Mouse (Mus musculus): Measurements from ENCODE around the gene Mob1a. TPM values are rescaled to one million over a fixed set of nuclear protein-coding genes. Genes with fewer than 3 reads are reported as not detected.

The Mob1a gene
- polyA plus RNA-seq, 1 experiment from 2014 or later = 63.9 TPM

DNA sequence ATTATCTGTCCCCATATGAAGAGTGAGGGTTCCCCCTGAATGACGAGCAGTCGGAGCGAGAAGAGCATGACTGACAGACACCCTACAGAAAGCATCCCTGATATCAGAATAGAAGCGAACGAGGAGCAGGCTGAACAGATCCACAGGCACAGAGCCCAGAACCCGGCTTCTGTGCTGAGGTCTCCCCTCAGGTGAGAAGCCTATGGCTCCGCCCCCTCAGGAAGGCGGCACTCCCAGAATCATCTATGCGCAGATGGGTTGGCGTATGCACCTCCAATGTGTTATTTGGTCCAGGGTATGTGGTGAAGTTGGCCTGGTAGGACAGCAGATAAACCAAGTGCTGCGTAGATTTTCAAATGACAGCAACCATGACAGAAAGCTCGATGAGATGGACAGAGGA is 37.3 kb downstream of the Mob1a start:
- ATAC-seq = no peak
- Histone ChIP-seq H3K4me3 (replicated peaks) (no peak overlapping the region), H3K9ac (no peak overlapping the region), H3K36me3 (peaks cover 25% of the 10 kb centered on the region), H3K4me1 (replicated peaks) (no peaks in the 10 kb centered on the region), H3K27ac (no peak overlapping the region), H3K4me2 (replicated peaks) (no peak overlapping the region), H3K9me3 (no peaks in the 10 kb centered on the region), H3K27me3 (replicated peaks) (no peaks in the 10 kb centered on the region)
- WGBS = 89% methylated on average over 12 of the region's 12 CpGs

- WGBS = 85% methylated on average over 21 of the region's 21 CpGs
- Histone ChIP-seq H3K9ac (no peak overlapping the region), H3K9me3 (no peaks in the 10 kb centered on the region), H3K36me3 (peaks cover 80% of the 10 kb centered on the region), H3K4me1 (replicated peaks) (no peaks in the 10 kb centered on the region), H3K4me2 (replicated peaks) (no peak overlapping the region), H3K27ac (no peak overlapping the region), H3K27me3 (replicated peaks) (no peaks in the 10 kb centered on the region), H3K4me3 (replicated peaks) (no peak overlapping the region)
- ATAC-seq = no peak
Observed at GRCm38 (mm10) chr6:83370316-83370965, 44.6 kb downstream of the Mob1a start.

- H3K4me3 ChIP-seq (replicated peaks) = no peak overlapping the region
- no peak overlapping the region for H3K9ac ChIP-seq
Observed at GRCm38 (mm10) chr6:83371350-83371749, 45.5 kb downstream of the Mob1a start.

DNA sequence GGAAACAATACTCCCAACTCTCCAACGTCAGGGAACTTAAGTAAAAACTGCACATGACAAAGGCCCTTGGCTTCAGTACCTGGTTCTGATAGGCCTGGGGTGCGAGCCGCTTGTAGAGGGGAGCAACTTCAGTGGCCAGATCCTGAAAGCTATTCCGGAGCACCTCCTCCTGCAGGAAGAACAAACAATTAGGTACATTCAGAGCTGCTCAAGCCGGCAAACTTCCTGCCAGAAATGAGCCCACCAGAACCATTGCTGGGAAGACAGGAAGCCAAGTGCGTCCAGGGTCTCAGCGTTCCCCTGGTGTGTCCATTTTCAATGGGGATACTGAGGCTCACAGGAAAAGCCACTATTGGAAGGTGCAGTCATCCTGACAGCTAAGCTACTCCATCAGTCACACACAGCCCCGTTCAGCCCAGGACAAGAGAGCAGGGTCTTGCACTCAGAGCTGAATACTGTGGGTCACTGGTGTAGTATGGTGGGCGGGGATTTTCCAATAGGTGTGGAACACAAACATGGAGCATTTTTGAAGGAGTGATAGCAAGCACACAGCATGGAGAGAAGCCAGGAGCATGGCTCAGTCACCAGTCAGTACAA is 48.0 kb downstream of the Mob1a start:
- H3K27me3 ChIP-seq (replicated peaks) = no peaks in the 10 kb centered on the region
- H3K36me3 ChIP-seq = peaks cover 82% of the 10 kb centered on the region
- no peak overlapping the region for H3K4me3 ChIP-seq (replicated peaks)
- H3K27ac ChIP-seq = no peak overlapping the region
- H3K9ac ChIP-seq = no peak overlapping the region
- H3K4me2 ChIP-seq (replicated peaks) = no peak overlapping the region
- H3K9me3 ChIP-seq = no peaks in the 10 kb centered on the region
- H3K4me1 ChIP-seq (replicated peaks) = no peaks in the 10 kb centered on the region
- no peak for ATAC-seq
- 90% methylated on average over 9 of the region's 9 CpGs for WGBS

More at GRCm38 (mm10) chr6:83371350-83371749, 45.5 kb downstream of the Mob1a start:
- Histone ChIP-seq H3K4me1 (replicated peaks) (no peaks in the 10 kb centered on the region), H3K9me3 (no peaks in the 10 kb centered on the region), H3K4me2 (replicated peaks) (no peak overlapping the region), H3K27me3 (replicated peaks) (no peaks in the 10 kb centered on the region), H3K27ac (no peak overlapping the region), H3K36me3 (peaks cover 84% of the 10 kb centered on the region)
- 89% methylated on average over 3 of the region's 3 CpGs for WGBS
- no peak for ATAC-seq

DNA sequence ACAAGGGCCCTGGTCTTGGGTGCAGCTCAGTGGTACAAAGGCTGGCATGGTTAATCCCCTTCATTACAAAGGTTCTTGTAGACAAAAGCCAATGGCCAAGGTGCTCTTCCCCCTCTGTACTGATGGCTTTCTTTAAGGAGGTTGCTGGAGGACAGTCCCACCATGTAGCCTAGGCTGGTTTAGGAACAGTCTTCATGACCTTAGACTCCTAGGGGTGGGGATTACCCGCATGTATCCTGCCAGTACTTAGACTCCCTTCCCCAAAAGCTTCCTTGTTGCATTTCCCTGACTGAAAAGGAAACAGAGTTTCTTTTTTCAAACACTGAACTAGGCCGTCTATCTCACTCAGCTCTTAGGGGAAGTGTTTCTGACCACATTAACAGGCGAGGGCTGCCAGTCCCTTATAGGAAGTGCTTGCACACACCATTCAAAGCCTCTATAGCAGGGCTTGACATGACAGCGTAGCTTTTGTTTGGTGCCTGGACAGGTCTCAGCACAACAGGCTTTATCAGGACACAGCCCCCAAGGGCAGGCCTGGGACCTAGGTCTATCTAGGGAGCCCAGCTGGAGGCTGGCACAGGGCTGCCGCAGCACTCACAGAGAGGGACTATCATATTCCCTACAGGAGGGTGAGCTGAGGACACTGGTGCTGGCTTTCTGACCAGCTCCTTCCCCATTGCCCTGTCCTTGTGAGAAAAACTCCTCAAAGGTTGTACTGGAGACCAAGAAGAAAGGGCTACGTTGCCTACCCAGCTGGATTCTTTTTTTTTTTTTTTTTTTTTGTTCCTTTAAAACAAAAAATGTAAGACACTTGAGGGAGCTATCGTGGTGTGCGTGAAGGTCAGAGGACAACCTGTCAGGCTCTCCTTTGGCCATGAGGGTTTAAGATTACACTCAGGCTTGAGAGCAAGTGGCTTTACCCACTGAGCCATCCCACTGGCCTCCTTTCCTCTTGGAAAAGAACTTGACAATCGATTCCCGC is 56.0 kb downstream of the Mob1a start:
- WGBS = 83% methylated on average over 10 of the region's 10 CpGs
- H3K9me3 ChIP-seq = no peaks in the 10 kb centered on the region
- no peak overlapping the region for H3K27ac ChIP-seq
- peak; percentile 36; the same call in 1 of the 2 replicates for ATAC-seq
- no peaks in the 10 kb centered on the region for H3K4me1 ChIP-seq (replicated peaks)
- H3K36me3 ChIP-seq = peaks cover 54% of the 10 kb centered on the region
- no peak overlapping the region for H3K4me2 ChIP-seq (replicated peaks)
- no peaks in the 10 kb centered on the region for H3K27me3 ChIP-seq (replicated peaks)
- H3K4me3 ChIP-seq (replicated peaks) = no peak overlapping the region
- no peak overlapping the region for H3K9ac ChIP-seq

DNA sequence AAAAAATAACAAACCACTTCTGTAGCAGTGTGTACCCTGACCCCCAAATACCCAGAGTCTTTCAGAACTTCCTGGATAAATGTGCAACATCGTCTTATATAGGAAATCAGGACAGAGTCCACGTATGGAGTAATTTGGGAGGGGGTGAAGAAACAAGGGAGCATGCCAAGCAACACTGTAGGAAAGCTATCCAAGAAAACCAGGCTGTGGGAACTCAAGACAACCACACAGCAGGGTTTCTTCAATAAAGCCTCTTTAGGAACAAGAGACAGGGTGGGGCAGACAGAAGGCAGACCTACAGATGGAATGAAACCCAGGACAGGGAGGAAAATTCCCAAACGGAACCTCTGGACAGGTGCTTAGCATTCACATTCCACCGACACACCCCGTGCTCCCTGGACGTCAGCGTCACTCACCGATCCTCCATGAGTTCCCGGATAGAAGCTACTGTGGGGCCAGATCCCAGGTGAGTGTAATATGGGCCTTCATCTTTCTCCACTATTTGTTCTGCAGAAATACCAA is 59.8 kb downstream of the Mob1a start:
- Histone ChIP-seq H3K9me3 (no peaks in the 10 kb centered on the region), H3K4me2 (replicated peaks) (no peak overlapping the region), H3K9ac (no peak overlapping the region), H3K27ac (no peak overlapping the region), H3K36me3 (peaks cover 24% of the 10 kb centered on the region), H3K4me3 (replicated peaks) (no peak overlapping the region), H3K4me1 (replicated peaks) (no peaks in the 10 kb centered on the region), H3K27me3 (replicated peaks) (no peaks in the 10 kb centered on the region)
- 89% methylated on average over 9 of the region's 9 CpGs for WGBS
- ATAC-seq = no peak

DNA sequence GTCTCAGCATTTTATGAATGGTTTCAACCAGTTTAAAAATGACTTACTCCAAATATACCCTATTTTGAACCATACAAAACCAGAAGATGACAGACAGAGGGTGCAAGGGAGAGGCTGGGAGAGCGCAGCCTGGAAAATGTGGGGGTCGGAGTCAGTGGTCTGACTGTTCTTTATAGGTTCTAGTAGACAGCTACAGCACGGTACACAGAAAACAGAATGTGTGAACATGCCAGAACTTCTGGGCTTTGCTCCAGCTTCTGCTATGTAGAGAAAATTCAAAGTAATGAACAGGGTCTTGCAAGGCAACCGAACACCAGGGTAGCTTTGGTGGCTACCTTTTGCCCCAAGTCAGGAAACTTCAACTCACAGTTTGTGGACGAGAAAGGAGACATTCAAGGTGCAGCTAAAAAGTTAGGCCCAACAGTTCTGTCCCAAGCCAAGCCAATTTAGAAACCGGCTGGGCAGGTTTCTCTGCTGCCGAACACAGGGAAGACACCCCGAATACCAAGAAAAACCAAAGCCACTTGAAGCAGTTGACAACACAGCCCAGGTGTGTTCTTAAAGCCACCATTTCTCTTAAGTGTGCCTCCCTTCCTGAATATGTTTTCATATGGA is 66.5 kb downstream of the Mob1a start:
- no peak overlapping the region for H3K27ac ChIP-seq

More for the DNA sequence above, 66.5 kb downstream of the Mob1a start:
- Histone ChIP-seq H3K4me1 (replicated peaks) (no peaks in the 10 kb centered on the region), H3K27me3 (replicated peaks) (no peaks in the 10 kb centered on the region), H3K9me3 (no peaks in the 10 kb centered on the region), H3K4me3 (replicated peaks) (no peak overlapping the region), H3K36me3 (peaks cover 21% of the 10 kb centered on the region), H3K4me2 (replicated peaks) (no peak overlapping the region), H3K9ac (no peak overlapping the region)
- ATAC-seq = no peak
- 74% methylated on average over 8 of the region's 8 CpGs for WGBS

Other genes starting within 250 kb of the Mob1a start
- gene Pcgf1, start 248.1 kb upstream of the Mob1a start, polyA plus RNA-seq (2015; fragmentation: Nextera tagmentation; extraction: Ambion mirVana) = 29.4 and 31.5 TPM in 2 replicates
- gene Lbx2, start 239.6 kb upstream of the Mob1a start, polyA plus RNA-seq (2015; fragmentation: Nextera tagmentation; extraction: Ambion mirVana) = 0.35 and 0.49 TPM in 2 replicates
- gene Ccdc142, start 224.4 kb upstream of the Mob1a start, polyA plus RNA-seq (2015; fragmentation: Nextera tagmentation; extraction: Ambion mirVana) = 2.6 and 3.5 TPM in 2 replicates
- 2.3 and 2.4 TPM in 2 replicates for gene Gm42688, start 224.4 kb upstream of the Mob1a start, polyA plus RNA-seq (2015; fragmentation: Nextera tagmentation; extraction: Ambion mirVana)
- 123 and 135 TPM in 2 replicates for gene Mrpl53, start 217.0 kb upstream of the Mob1a start, polyA plus RNA-seq (2015; fragmentation: Nextera tagmentation; extraction: Ambion mirVana)
- 56.3 and 63.0 TPM in 2 replicates for gene Mogs, start 210.5 kb upstream of the Mob1a start, polyA plus RNA-seq (2015; fragmentation: Nextera tagmentation; extraction: Ambion mirVana)
- 79.6 and 89.1 TPM in 2 replicates for gene Wbp1, start 204.5 kb upstream of the Mob1a start, polyA plus RNA-seq (2015; fragmentation: Nextera tagmentation; extraction: Ambion mirVana)
- gene Ino80b, start 200.6 kb upstream of the Mob1a start, polyA plus RNA-seq (2015; fragmentation: Nextera tagmentation; extraction: Ambion mirVana) = 9.0 and 9.4 TPM in 2 replicates
- 23.6 and 26.4 TPM in 2 replicates for gene Rtkn, start 190.6 kb upstream of the Mob1a start, polyA plus RNA-seq (2015; fragmentation: Nextera tagmentation; extraction: Ambion mirVana)
- 3.0 and 3.9 TPM in 2 replicates for gene Wdr54, start 169.6 kb upstream of the Mob1a start, polyA plus RNA-seq (2015; fragmentation: Nextera tagmentation; extraction: Ambion mirVana)
- gene 1700003E16Rik, start 169.6 kb upstream of the Mob1a start, polyA plus RNA-seq (2015; fragmentation: Nextera tagmentation; extraction: Ambion mirVana) = 1.4 and 2.0 TPM in 2 replicates
- gene Dctn1, start 160.1 kb upstream of the Mob1a start, polyA plus RNA-seq (2015; fragmentation: Nextera tagmentation; extraction: Ambion mirVana) = 82.1 and 84.6 TPM in 2 replicates
- gene Slc4a5, start 106.2 kb upstream of the Mob1a start, polyA plus RNA-seq (2015; fragmentation: Nextera tagmentation; extraction: Ambion mirVana) = 0.39 and 0.41 TPM in 2 replicates
- gene Mthfd2, start 108 bp upstream of the Mob1a start, polyA plus RNA-seq (2015; fragmentation: Nextera tagmentation; extraction: Ambion mirVana) = 38.4 and 42.0 TPM in 2 replicates
- gene Bola3, start 23.1 kb downstream of the Mob1a start, polyA plus RNA-seq (2015; fragmentation: Nextera tagmentation; extraction: Ambion mirVana) = 183 and 188 TPM in 2 replicates
- gene Tet3, start 133.1 kb downstream of the Mob1a start, polyA plus RNA-seq (2015; fragmentation: Nextera tagmentation; extraction: Ambion mirVana) = 41.8 and 42.8 TPM in 2 replicates
- 68.8 and 73.3 TPM in 2 replicates for gene Dguok, start 181.0 kb downstream of the Mob1a start, polyA plus RNA-seq (2015; fragmentation: Nextera tagmentation; extraction: Ambion mirVana)
- 1,278 and 1,309 TPM in 2 replicates for gene Actg2, start 210.2 kb downstream of the Mob1a start, polyA plus RNA-seq (2015; fragmentation: Nextera tagmentation; extraction: Ambion mirVana)
- 26.4 and 26.5 TPM in 2 replicates for gene Stambp, start 246.7 kb downstream of the Mob1a start, polyA plus RNA-seq (2015; fragmentation: Nextera tagmentation; extraction: Ambion mirVana)

Measured in intestine, embryonic 15.5 days (tissue).